Mouse (Mus musculus): ENCODE results near the gene Ccnl2. TPM values are rescaled to one million over a fixed set of nuclear protein-coding genes. Genes with fewer than 3 reads are reported as not detected.

Gene Ccnl2
- total and polyA plus RNA-seq, 3 experiments: 46.1 to 103 (median 48.6) TPM

- Histone ChIP-seq H3K27me3 (ENCODE audit: control insufficient read depth in 1 of 2, insufficient read depth in 2 of 2, low read length in 2 of 2) (no peaks in the 10 kb centered on the region), H3K79me2 (ENCODE audit: control insufficient read depth, insufficient read depth, low read length, poor library complexity) (peaks cover 47% of the 10 kb centered on the region), H3K4me1 (ENCODE audit: control insufficient read depth in 1 of 2, insufficient read depth in 2 of 2, low read length in 2 of 2) (peaks cover 19 to 34% of the 10 kb centered on the region in 2 experiments), H3K9me3 (replicated peaks; ENCODE audit: insufficient read depth, low read length) (no peaks in the 10 kb centered on the region), H3K36me3 (ENCODE audit: control insufficient read depth in 1 of 2, insufficient read depth in 2 of 2, low read length in 2 of 2) (peaks cover under 1 to 15% of the 10 kb centered on the region in 2 experiments; a peak in 3 of 4 replicates), H3K4me3 (ENCODE audit: control insufficient read depth in 1 of 2, insufficient read depth in 1 of 2, low read depth in 2 of 2, low read length in 2 of 2) (peak overlapping the region; percentile 75 to 98), H3K27ac (ENCODE audit: control insufficient read depth, low read depth, low read length) (no peak overlapping the region), H3K9ac (ENCODE audit: control insufficient read depth, low read depth, low read length, poor library complexity, severe bottlenecking) (peak overlapping the region; percentile 82)
- TF ChIP-seq ZC3H11A (IDR thresholded peaks at IDR 0.05; ENCODE audit: low read depth, low read length) (no peak), BHLHE40 (IDR thresholded peaks at IDR 0.05; ENCODE audit: borderline replicate concordance, low read depth, low read length) (no peak), NRF1 (IDR thresholded peaks at IDR 0.05; ENCODE audit: insufficient read depth, low read depth, low read length, poor library complexity, severe bottlenecking) (no peak), POLR2AphosphoS2 (IDR thresholded peaks at IDR 0.05; ENCODE audit: low read length) (no peak), USF2 (IDR thresholded peaks at IDR 0.05; ENCODE audit: borderline replicate concordance in 1 of 2, insufficient read depth in 1 of 2, low read depth in 1 of 2, low read length in 2 of 2) (no peak), TBP (IDR thresholded peaks at IDR 0.05; ENCODE audit: low read depth, low read length) (no peak), UBTF (IDR thresholded peaks at IDR 0.05; ENCODE audit: borderline replicate concordance, insufficient read depth, low read depth, low read length) (no peak), MYC (IDR thresholded peaks at IDR 0.05; ENCODE audit: low read depth, low read length) (no peak), MXI1 (IDR thresholded peaks at IDR 0.05; ENCODE audit: low read depth, low read length) (no peak; the same call in 1 of the 2 replicates), JUND (IDR thresholded peaks at IDR 0.05; ENCODE audit: low read depth, low read length) (no peak), USF1 (IDR thresholded peaks at IDR 0.05; ENCODE audit: low read depth, low read length) (no peak), E2F4 (IDR thresholded peaks at IDR 0.05; ENCODE audit: borderline replicate concordance, low read depth, low read length) (no peak), TCF12 (IDR thresholded peaks at IDR 0.05; ENCODE audit: low read depth, low read length) (no peak)
- no peak for DNase-seq (ENCODE audit: low read depth, low spot score)
These were observed 36.3 kb downstream of the Ccnl2 start for GRCm38 (mm10) chr4:155848434-155849095.

- Histone ChIP-seq H3K4me3 (ENCODE audit: control insufficient read depth in 1 of 2, insufficient read depth in 1 of 2, low read depth in 2 of 2, low read length in 2 of 2) (peak overlapping the region in 1 of 2 experiments; percentile 98; a peak in 2 of 4 replicates), H3K4me1 (ENCODE audit: control insufficient read depth in 1 of 2, insufficient read depth in 2 of 2, low read length in 2 of 2) (peaks cover 19 to 34% of the 10 kb centered on the region in 2 experiments), H3K27me3 (ENCODE audit: control insufficient read depth in 1 of 2, insufficient read depth in 2 of 2, low read length in 2 of 2) (no peaks in the 10 kb centered on the region), H3K79me2 (ENCODE audit: control insufficient read depth, insufficient read depth, low read length, poor library complexity) (peaks cover 47% of the 10 kb centered on the region), H3K9ac (ENCODE audit: control insufficient read depth, low read depth, low read length, poor library complexity, severe bottlenecking) (no peak overlapping the region), H3K27ac (ENCODE audit: control insufficient read depth, low read depth, low read length) (no peak overlapping the region), H3K36me3 (ENCODE audit: control insufficient read depth in 1 of 2, insufficient read depth in 2 of 2, low read length in 2 of 2) (peaks cover 4 to 15% of the 10 kb centered on the region in 2 experiments; a peak in 3 of 4 replicates), H3K9me3 (replicated peaks; ENCODE audit: insufficient read depth, low read length) (no peaks in the 10 kb centered on the region)
- DNase-seq (ENCODE audit: low read depth, low spot score): no peak
- TF ChIP-seq ZKSCAN1 (IDR thresholded peaks at IDR 0.05; ENCODE audit: low read depth, low read length): no peak
- no peak for TF ChIP-seq MYC (IDR thresholded peaks at IDR 0.05; ENCODE audit: low read depth, low read length)
- no peak for TF ChIP-seq JUND (IDR thresholded peaks at IDR 0.05; ENCODE audit: low read depth, low read length)
- no peak for TF ChIP-seq RCOR1 (IDR thresholded peaks at IDR 0.05; ENCODE audit: low read depth, low read length)
- TF ChIP-seq E2F4 (IDR thresholded peaks at IDR 0.05; ENCODE audit: borderline replicate concordance, low read depth, low read length): no peak
- TF ChIP-seq ZC3H11A (IDR thresholded peaks at IDR 0.05; ENCODE audit: low read depth, low read length): no peak
- TF ChIP-seq CHD1 (IDR thresholded peaks at IDR 0.05; ENCODE audit: low read depth, low read length): no peak
- no peak for TF ChIP-seq HCFC1 (IDR thresholded peaks at IDR 0.05; ENCODE audit: low read depth, low read length)
- TF ChIP-seq POLR2AphosphoS5 (IDR thresholded peaks at IDR 0.05; ENCODE audit: borderline replicate concordance, low read depth, low read length): no peak
- no peak for TF ChIP-seq ELF1 (IDR thresholded peaks at IDR 0.05; ENCODE audit: low read depth, low read length)
- TF ChIP-seq GATA1 (IDR thresholded peaks at IDR 0.05; ENCODE audit: low read depth, low read length): no peak
- TF ChIP-seq RAD21 (IDR thresholded peaks at IDR 0.05; ENCODE audit: low read depth, low read length): no peak
- TF ChIP-seq ZNF384 (IDR thresholded peaks at IDR 0.05; ENCODE audit: low read depth, low read length): no peak
- TF ChIP-seq CTCF (IDR thresholded peaks at IDR 0.05 in 2 of 3, conservative IDR thresholded peaks at IDR 0.05 in 1 of 3; ENCODE audit: control insufficient read depth in 1 of 3, insufficient read depth in 1 of 3, low read depth in 2 of 3, low read length in 3 of 3, poor library complexity in 1 of 3, severe bottlenecking in 1 of 3): no peak
- no peak for TF ChIP-seq BHLHE40 (IDR thresholded peaks at IDR 0.05; ENCODE audit: borderline replicate concordance, low read depth, low read length)
- TF ChIP-seq NELFE (IDR thresholded peaks at IDR 0.05; ENCODE audit: low read depth, low read length): no peak
- no peak for TF ChIP-seq MEF2A (IDR thresholded peaks at IDR 0.05; ENCODE audit: extremely low read depth, insufficient replicate concordance, low read depth, low read length, poor library complexity, severe bottlenecking)
- TF ChIP-seq TAL1 (IDR thresholded peaks at IDR 0.05; ENCODE audit: low read length): no peak
These were observed 37.1 kb downstream of the Ccnl2 start for GRCm38 (mm10) chr4:155849391-155849790.

All from MEL (cell line).